In the genomic region with DNA sequence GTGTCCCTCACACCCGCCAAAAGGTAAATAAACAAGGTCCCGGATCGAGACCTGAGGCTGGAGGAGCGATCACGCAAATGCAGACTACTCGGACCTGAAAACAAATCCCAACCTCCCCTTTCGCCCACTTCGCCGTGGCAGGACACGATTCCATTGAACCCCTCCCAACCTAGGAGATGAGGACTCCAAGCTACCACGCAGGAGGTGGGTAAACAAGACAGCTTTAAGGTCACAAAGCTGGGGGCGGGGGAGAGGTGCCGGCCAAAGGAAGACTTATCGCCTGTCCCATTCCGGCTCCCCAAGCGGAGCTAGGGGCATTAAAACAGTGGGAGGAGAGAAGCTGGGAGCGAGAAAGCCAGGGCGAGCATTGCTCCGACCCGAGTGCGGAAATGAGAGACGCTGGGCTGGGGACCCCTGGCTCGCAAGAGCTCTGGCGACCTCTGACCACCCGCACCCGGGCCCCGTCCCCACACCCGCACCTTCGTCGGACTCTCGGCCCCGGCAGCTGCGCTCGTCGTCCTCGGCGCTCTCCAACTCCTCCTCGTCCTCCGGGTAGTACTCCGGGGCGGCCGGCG, we compare ENCODE assay signal across 8 mouse cellular contexts. TPM values are rescaled to one million over a fixed set of nuclear protein-coding genes. Genes with fewer than 3 reads are reported as not detected.
A peak's percentile ranks its signal among the peaks of the same experiment; 100 is the strongest.
DNase-seq lines count a peak whose midpoint lies in the region; ATAC-seq lines count a peak whose summit lies in the region.

No protein-coding gene starts in this region.

- H3K4me2 ChIP-seq in forebrain, embryonic 16.5 days (ENCODE audit: low read length), result peak overlapping the region; percentile 98
- peak overlapping the region; percentile 73 for H3K4me2 ChIP-seq in liver, embryonic 16.5 days (ENCODE audit: low read depth, low read length)
- peak overlapping the region; percentile 95 for H3K4me2 ChIP-seq in neural tube, embryonic 15.5 days

- H3K36me3 ChIP-seq in forebrain, embryonic 16.5 days (ENCODE audit: control insufficient read depth, insufficient read depth), result peaks cover 10% of the 10 kb centered on the region
- H3K36me3 ChIP-seq in liver, embryonic 16.5 days (ENCODE audit: control insufficient read depth, insufficient read depth), result peaks cover 18% of the 10 kb centered on the region
- peaks cover 29% of the 10 kb centered on the region for H3K36me3 ChIP-seq in neural tube, embryonic 15.5 days

- peaks cover 20% of the 10 kb centered on the region for H3K4me1 ChIP-seq in forebrain, embryonic 16.5 days (replicated peaks; ENCODE audit: control insufficient read depth, insufficient read depth, low read length)
- H3K4me1 ChIP-seq in liver, embryonic 16.5 days (ENCODE audit: control insufficient read depth, low read depth, low read length), result peaks cover 23% of the 10 kb centered on the region
- H3K4me1 ChIP-seq in neural tube, embryonic 15.5 days, result peaks cover 26% of the 10 kb centered on the region

- H3K9me3 ChIP-seq in forebrain, embryonic 16.5 days (ENCODE audit: control insufficient read depth, low read length), result no peaks in the 10 kb centered on the region
- no peaks in the 10 kb centered on the region for H3K9me3 ChIP-seq in liver, embryonic 16.5 days (replicated peaks; ENCODE audit: control insufficient read depth, low read length)
- H3K9me3 ChIP-seq in neural tube, embryonic 15.5 days (replicated peaks), result no peaks in the 10 kb centered on the region

- H3K27ac ChIP-seq in forebrain, embryonic 16.5 days (ENCODE audit: low read length), result peak overlapping the region; percentile 89
- peak overlapping the region; percentile 85 for H3K27ac ChIP-seq in liver, embryonic 16.5 days (ENCODE audit: low read length)
- H3K27ac ChIP-seq in neural tube, embryonic 15.5 days (replicated peaks), result peak overlapping the region; percentile 92

- WGBS in forebrain, embryonic 16.5 days, result under 1% methylated on average over 34 of the region's 43 CpGs
- under 1% methylated on average over 43 of the region's 43 CpGs for WGBS in liver, embryonic 16.5 days (ENCODE audit: insufficient replicate concordance)
- under 1% methylated on average over 43 of the region's 43 CpGs for WGBS in neural tube, embryonic 15.5 days

- H3K27me3 ChIP-seq in forebrain, embryonic 16.5 days (replicated peaks; ENCODE audit: control insufficient read depth, insufficient read depth, low read length), result no peaks in the 10 kb centered on the region
- no peaks in the 10 kb centered on the region for H3K27me3 ChIP-seq in liver, embryonic 16.5 days (ENCODE audit: control insufficient read depth, insufficient read depth, low read depth, low read length)
- H3K27me3 ChIP-seq in neural tube, embryonic 15.5 days (replicated peaks), result no peaks in the 10 kb centered on the region

- no peak for ATAC-seq in forebrain, embryonic 16.5 days
- no peak for ATAC-seq in liver, embryonic 16.5 days (ENCODE audit: low read depth)
- ATAC-seq in neural tube, embryonic 15.5 days (ENCODE audit: low FRiP score), result peak; percentile 22

- H3K4me3 ChIP-seq in forebrain, embryonic 16.5 days (replicated peaks; ENCODE audit: low read length), result peak overlapping the region; percentile 86
- H3K4me3 ChIP-seq in liver, embryonic 16.5 days (ENCODE audit: low read depth, low read length), result peak overlapping the region; percentile 93
- H3K4me3 ChIP-seq in neural tube, embryonic 15.5 days (replicated peaks), result peak overlapping the region; percentile 81

- peak overlapping the region; percentile 81 for H3K9ac ChIP-seq in forebrain, embryonic 16.5 days (replicated peaks; ENCODE audit: low read depth, low read length)
- H3K9ac ChIP-seq in liver, embryonic 16.5 days (ENCODE audit: low read depth, low read length), result peak overlapping the region; percentile 91
- peak overlapping the region; percentile 80 for H3K9ac ChIP-seq in neural tube, embryonic 15.5 days (replicated peaks)

- peak; percentile 36 to 47 for DNase-seq in urinary bladder, postnatal 36 days (ENCODE audit: low spot score in 2 of 2)
- no peak for DNase-seq in urinary bladder, postnatal 4 days (ENCODE audit: low spot score in 2 of 2)
- peak; percentile 64 for DNase-seq in cerebellum, adult 11-12 months
- DNase-seq in induced T-regulatory cell, adult 2 months (ENCODE audit: low read depth), result peak; percentile 65
- no peak for DNase-seq in right cerebral cortex, postnatal 14 days

RNA-seq across cellular contexts. Expression of a gene that starts 0.6 kb away (rescaled TPM):
- polyA plus RNA-seq in forebrain, embryonic 16.5 days (2015; fragmentation: Nextera tagmentation; extraction: Ambion mirVana), result 83.0 and 93.0 TPM in 2 replicates
- 24.1 and 26.6 TPM in 2 replicates for polyA plus RNA-seq in liver, embryonic 16.5 days (2015; fragmentation: Nextera tagmentation; extraction: Ambion mirVana)
- 79.4 and 81.9 TPM in 2 replicates for polyA plus RNA-seq in neural tube, embryonic 15.5 days (2015; fragmentation: Nextera tagmentation; extraction: Ambion mirVana)

RNA-seq across cellular contexts. Expression of a gene that starts 4.6 kb away (rescaled TPM):
- polyA plus RNA-seq in forebrain, embryonic 16.5 days (2015; fragmentation: Nextera tagmentation; extraction: Ambion mirVana), result 58.1 and 58.2 TPM in 2 replicates
- polyA plus RNA-seq in liver, embryonic 16.5 days (2015; fragmentation: Nextera tagmentation; extraction: Ambion mirVana), result 39.9 and 41.8 TPM in 2 replicates
- polyA plus RNA-seq in neural tube, embryonic 15.5 days (2015; fragmentation: Nextera tagmentation; extraction: Ambion mirVana), result 63.8 and 67.1 TPM in 2 replicates

Comparison
In these comparisons a context has a peak if more than half of its experiments do, and no peak if none do; other contexts are left out.
1. DNase-seq: peak in urinary bladder, postnatal 36 days (2 of 2), cerebellum, adult 11-12 months (single experiment) and induced T-regulatory cell, adult 2 months (single experiment); none in urinary bladder, postnatal 4 days (0 of 2) and right cerebral cortex, postnatal 14 days (single experiment).
2. Peak in every context shown above with its lines, with median percentiles within 50 percentile points of each other: H3K27ac ChIP-seq, H3K4me2 ChIP-seq, H3K4me3 ChIP-seq and H3K9ac ChIP-seq.